Mouse (Mus musculus) adrenal gland, postnatal 36 days (tissue): ENCODE results near the gene Flna. TPM values are rescaled to one million over a fixed set of nuclear protein-coding genes. Genes with fewer than 3 reads are reported as not detected.
"Not testable (repeated sequence)": the region's sequence is repeated elsewhere in the genome, so short reads cannot be mapped to it uniquely, and the experiment has no call there.

Source experiments
- DNase-seq, 2 experiments: peaks; one replicate each; pipeline ENCODE4 v3.0.0; 2021; ENCODE audit warnings: mixed read lengths in 1 of 2
- microRNA-seq: library from miRNA; unstranded; fragments of <30 nt; microRNA quantifications from one replicate; pipeline ENCODE4 v1.2.0, GENCODE M21; 2021
- total RNA-seq, 2 experiments: library from RNA; stranded (reverse); gene quantifications; 2 replicates each; pipeline ENCODE4 v1.2.3; 2021

Gene Flna
- total RNA-seq, 2 experiments from 2014 or later: 129 to 211 TPM

DNA sequence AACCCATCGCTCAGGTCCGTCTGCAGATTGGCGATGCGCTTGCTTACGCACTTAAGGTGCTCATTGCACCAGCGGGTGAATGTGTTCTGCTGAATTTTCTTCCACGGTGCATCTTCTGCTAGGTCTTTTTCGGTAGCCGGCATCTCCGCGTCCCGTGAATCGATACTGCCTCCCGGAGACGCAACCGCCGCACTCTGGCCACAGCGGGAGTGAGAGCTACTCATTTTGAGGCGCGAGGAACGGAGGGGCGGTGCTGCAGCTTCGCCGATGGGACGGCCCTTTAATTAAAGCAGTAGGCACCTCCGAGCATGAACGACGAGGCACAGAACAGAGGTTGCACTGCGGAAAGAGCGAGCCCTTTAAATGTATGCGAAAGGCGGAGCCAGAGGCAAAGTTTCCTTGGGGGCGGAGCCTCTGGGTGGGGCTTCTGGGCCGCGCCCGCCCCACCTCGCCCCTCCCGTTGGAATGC lies 3.4 kb downstream of the Flna start:
- DNase-seq: peak; percentile 87

- peak; percentile 77 to 86 for DNase-seq
Measured at GRCm38 (mm10) chrX:74245687-74246086, 3.9 kb downstream of the Flna start.

GRCm38 (mm10) chrX:74245107-74245506 lies 4.5 kb downstream of the Flna start:
- DNase-seq: no peak

DNA sequence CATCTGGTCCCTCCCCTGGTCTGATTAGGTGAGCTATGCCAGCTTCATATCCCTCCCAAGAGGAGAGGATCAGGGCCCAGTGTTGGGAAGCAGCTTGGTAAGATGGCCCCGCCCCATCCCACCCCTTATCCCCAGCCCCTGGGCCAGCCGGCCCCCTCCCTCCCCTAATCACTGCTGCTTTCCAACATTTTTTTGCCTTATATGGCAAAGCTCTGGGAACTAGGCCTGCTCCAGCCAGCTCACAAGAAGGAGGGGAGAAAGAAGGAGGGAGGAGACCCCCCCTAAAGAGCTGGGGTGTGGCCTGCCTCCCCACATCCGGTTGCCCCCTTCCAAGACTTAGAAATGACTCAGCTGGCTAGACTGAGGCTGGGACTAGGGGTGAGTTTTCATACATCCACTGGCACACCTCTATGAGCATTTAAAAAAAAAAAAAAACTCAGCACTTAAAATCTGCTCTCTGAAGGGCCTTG lies 5.0 kb downstream of the Flna start:
- DNase-seq: peak; percentile 30 to 44

DNA sequence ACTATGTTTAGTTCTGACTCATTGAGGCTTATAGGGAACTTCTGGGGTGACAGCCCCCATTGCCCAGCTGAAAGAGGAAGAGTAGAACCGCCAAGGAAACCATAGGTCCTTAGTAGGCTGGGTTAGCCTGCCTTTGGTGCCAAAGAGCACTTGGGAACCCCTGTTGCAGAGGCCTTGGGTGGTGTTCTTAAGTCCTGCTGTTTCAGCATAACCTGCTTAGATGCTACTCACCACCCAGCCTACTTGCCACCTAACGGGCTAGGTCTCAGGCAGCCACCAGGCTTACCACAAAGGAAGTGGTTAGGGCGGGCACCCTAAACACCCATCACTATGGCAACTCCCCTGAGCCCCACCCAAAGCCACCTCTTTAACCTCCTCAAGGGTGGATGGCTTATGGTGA lies 5.8 kb downstream of the Flna start:
- DNase-seq: no peak

DNA sequence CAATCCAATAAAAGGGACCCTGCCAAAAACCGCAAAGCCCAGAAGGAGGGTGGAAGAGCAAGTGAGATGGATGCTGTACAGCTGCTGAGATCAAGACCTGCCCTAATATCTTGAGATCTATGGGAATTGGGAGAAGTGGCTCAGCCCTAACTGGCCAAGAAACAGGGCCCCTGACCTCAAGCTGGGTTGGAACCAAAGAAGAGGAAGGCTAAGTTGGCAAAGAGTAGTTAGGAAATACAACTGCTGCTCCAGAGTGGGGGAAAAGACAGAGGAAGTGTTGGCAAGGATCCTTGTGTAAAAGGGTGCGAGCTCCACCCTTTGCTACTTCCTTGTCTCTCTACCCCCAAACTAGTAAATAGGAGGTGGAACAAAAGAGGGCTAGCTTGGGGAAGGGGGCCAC lies 6.2 kb downstream of the Flna start:
- no peak for DNase-seq

DNA sequence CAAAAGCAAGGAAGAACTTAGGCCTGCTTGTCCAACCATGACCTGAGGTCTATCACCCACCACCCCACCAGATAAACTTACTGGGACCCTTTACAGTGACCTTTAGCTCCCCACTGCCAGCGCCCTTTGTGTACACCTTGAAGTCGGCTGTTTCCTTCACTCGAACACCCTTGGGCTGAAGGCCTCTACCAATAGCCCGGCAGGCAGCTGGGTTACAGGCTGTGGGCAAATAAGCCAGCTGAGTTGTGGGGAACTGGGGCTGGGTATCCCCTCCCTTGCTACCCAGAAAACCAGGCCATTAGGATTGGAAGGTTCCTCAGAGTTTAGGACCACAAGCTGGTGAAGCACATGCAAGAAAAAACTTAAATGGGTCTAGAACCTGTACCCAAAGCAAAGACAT lies 9.3 kb downstream of the Flna start:
- DNase-seq: no peak

- DNase-seq: no peak
Measured at GRCm38 (mm10) chrX:74233196-74233595, 16.4 kb downstream of the Flna start.

DNA sequence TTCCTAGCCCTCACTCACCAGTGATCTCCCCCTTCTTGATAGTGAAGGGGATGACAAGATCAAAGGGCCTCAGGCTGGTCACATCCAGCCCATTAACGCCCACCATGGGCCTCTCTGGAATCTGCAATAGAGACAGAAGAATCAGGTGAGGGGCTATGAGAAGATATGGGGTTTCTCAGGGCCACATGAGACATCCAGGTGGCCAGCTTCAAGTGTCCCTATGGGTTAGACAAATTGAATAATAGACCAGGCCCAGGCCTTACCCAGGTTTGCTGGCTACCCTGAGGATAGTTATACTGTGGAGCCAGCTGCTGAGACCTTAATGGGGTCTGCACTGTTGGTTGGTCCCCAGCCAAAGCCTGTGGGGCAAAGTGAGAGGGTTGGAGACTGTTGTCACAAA lies 19.6 kb downstream of the Flna start:
- no peak for DNase-seq

DNA sequence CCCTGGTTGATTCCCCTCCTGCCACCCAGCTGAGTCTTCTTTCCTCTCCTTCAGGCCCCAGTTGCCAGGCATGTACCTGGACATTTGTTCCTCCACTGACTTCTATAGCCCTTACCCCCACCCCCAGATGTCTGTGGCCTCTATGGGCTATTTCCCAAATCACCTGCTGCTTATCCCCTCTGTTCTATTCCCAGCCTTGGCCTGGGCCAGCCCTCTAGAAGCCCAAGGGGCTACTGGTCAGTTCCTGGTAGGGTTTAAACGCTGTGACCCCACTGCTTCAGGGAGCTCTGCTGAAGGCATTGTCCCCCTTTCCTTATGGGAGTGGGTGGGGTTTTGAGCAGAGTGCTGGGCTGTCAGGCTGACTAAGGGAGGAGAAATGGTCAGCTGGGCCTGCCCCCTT lies 29.5 kb downstream of the Flna start:
- DNase-seq: not testable (repeated sequence)

DNA sequence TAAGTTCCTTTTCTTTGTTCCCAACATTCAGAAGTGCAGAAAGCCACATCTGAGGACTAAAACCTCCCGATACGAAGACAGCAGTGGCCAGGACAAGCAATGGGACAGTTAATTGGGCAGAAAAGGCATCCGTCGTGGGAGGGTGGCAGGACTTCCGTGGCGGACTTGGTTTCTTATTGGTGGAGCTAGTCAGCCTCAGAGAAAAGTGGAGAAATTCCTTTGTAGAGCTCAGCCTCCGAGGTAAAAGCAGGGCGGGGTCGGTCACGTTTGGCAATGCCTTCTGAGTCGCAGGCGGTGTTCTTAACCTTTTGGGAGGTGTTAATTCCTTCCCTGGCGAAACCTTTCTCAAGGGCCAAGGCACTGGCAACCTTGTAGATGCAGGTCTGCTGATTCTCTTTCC lies 30.2 kb downstream of the Flna start:
- DNase-seq: no peak

- DNase-seq: no peak
Measured at GRCm38 (mm10) chrX:74218496-74218895, 31.1 kb downstream of the Flna start.

- no peak for DNase-seq
Measured at GRCm38 (mm10) chrX:74203556-74203955, 46.1 kb downstream of the Flna start.

GRCm38 (mm10) chrX:74176959-74177358 lies 72.7 kb downstream of the Flna start, which contains the start of gene Tktl1:
Tktl1 (plus strand) TSS chrX:74177259.
- no peak for DNase-seq

Small RNA genes within 50 kb of the gene (microRNA-seq; reads per million reads assigned to microRNA genes)
- not detected for gene Mir7091

Other genes starting within 250 kb of the Flna start
- gene Irak1, start 225.9 kb downstream of the Flna start, total RNA-seq: 100 to 1,000 TPM; 112 to 117 TPM
- gene Opn1mw, start 122.4 kb downstream of the Flna start, total RNA-seq: not detected
- gene Mecp2, start 114.5 kb downstream of the Flna start, total RNA-seq: 10 to 100 TPM; 35.1 to 38.4 TPM
- not detected for gene Tex28, start 82.0 kb downstream of the Flna start, total RNA-seq
- gene Tktl1, start 72.6 kb downstream of the Flna start, total RNA-seq: not detected
- 100 to 1,000 TPM in 1 of 2 experiments, 10 to 100 TPM in 1; 53.0 to 121 TPM for gene Emd, start 4.9 kb upstream of the Flna start, total RNA-seq
- 100 to 1,000 TPM; 409 to 419 TPM for gene Rpl10, start 21.0 kb upstream of the Flna start, total RNA-seq
- gene Taz, start 32.1 kb upstream of the Flna start, total RNA-seq: 10 to 100 TPM; 64.7 to 87.2 TPM
- gene Dnase1l1, start 32.5 kb upstream of the Flna start, total RNA-seq: 10 to 100 TPM in 1 of 2 experiments, 1 to 10 TPM in 1; 9.4 to 16.3 TPM
- 100 to 1,000 TPM; 235 to 239 TPM for gene Atp6ap1, start 47.3 kb upstream of the Flna start, total RNA-seq
- gene Gdi1, start 55.2 kb upstream of the Flna start, total RNA-seq: 100 to 1,000 TPM; 180 to 272 TPM
- gene Fam50a, start 63.2 kb upstream of the Flna start, total RNA-seq: 10 to 100 TPM; 63.3 to 78.7 TPM
- 10 to 100 TPM in 1 of 2 experiments, 1 to 10 TPM in 1; 6.0 to 13.1 TPM for gene Plxna3, start 79.2 kb upstream of the Flna start, total RNA-seq
- 10 to 100 TPM; 42.8 to 58.2 TPM for gene Lage3, start 103.8 kb upstream of the Flna start, total RNA-seq
- 10 to 100 TPM; 59.6 to 72.6 TPM for gene Ubl4a, start 123.4 kb upstream of the Flna start, total RNA-seq
- gene Slc10a3, start 123.5 kb upstream of the Flna start, total RNA-seq: 10 to 100 TPM; 22.8 to 26.8 TPM
- gene Fam3a, start 143.5 kb upstream of the Flna start, total RNA-seq: 10 to 100 TPM; 28.6 TPM
- gene Ikbkg, start 143.5 kb upstream of the Flna start, total RNA-seq: 100 to 1,000 TPM in 1 of 2 experiments, 10 to 100 TPM in 1; 71.2 to 110 TPM
- 100 to 1,000 TPM; 172 to 176 TPM for gene G6pdx, start 179.4 kb upstream of the Flna start, total RNA-seq
- gene Gm6880, start 231.6 kb upstream of the Flna start, total RNA-seq: not detected